Mouse (Mus musculus): ENCODE data around the gene Sucnr1. TPM values are rescaled to one million over a fixed set of nuclear protein-coding genes. Genes with fewer than 3 reads are reported as not detected.

Gene Sucnr1
- not detected for polyA plus RNA-seq (2017; shearing (Covaris generic))

GRCm38 (mm10) chr3:60081648-60082047, at the start of gene Sucnr1:
Gene Sucnr1 (plus strand): TSS chr3:60081869.

Other genes with a start within 250 kb of the Sucnr1 start
- gene Gm8298, start 220.8 kb upstream of the Sucnr1 start, polyA plus RNA-seq (2017; shearing (Covaris generic)): not detected
- under 1 TPM in 1 of 2 experiments, not detected in 1; 0.70 TPM for gene C130079G13Rik, start 156.7 kb upstream of the Sucnr1 start, polyA plus RNA-seq (2017; shearing (Covaris generic))
- not detected for gene Aadacl2, start 75.1 kb upstream of the Sucnr1 start, polyA plus RNA-seq (2017; shearing (Covaris generic))
- gene Aadac, start 56.2 kb upstream of the Sucnr1 start, polyA plus RNA-seq (2017; shearing (Covaris generic)): not detected

Data from activated CD4-positive, CD25-positive, alpha-beta regulatory T cell (primary cell).